Mouse (Mus musculus) embryo, embryonic 10.5 days (tissue): ENCODE measurements at regions not wholly inside any gene's neighbourhood (a gene's known extent, or its start where the extent isn't known, plus 50 kb on each side); places are given as distances from the start of the nearest gene placed in this dataset.

Experiments used
- DNase-seq: peaks from one replicate; pipeline ENCODE4 v3.0.0-alpha.2; 2015; ENCODE audit warnings: low spot score

DNA sequence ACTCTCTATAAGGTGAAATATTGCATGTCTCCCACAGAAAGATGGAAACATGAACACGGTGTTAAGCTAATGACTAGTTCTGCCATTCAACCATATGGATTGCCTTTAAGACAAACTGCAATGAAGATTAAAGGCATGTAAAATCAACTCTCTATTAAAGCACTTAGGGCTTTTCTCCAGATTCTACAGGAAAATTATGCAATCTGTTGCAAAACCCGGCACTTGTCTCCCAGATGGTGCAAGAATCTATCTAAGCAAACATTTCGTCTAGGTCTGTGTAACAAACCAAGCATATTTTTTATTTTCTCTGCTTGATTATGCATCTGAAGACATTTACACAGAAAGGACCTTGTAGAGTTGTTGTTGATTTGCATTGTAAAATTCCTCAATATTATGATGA is 1682.9 kb downstream of the Cdh8 start:
- DNase-seq, result no peak

GRCm38 (mm10) chr8:97722627-97723026 is 1693.6 kb downstream of the Cdh8 start:
- DNase-seq, result no peak

GRCm38 (mm10) chr8:97701706-97702105 is 1714.6 kb downstream of the Cdh8 start:
- DNase-seq, result no peak

DNA sequence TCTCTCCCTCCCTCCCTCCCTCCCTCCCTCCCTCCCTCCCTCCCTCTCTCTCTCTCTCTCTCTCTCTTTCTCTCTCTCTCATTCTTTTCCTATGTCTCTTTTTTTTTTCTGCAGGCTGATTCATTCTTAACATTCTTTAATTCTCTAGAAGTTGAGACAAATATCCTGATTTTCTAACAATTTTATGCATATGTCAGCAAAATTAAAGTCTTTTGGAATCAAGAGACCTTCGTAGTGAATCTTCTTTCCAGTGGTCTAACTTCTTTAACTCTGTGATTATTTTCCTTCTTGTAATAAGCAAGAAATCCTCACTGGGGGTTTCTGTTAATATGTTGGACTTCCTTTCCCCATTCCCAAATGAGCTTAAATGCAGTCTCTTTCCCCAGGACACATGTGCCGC is 1751.9 kb downstream of the Cdh8 start:
- no peak for DNase-seq

DNA sequence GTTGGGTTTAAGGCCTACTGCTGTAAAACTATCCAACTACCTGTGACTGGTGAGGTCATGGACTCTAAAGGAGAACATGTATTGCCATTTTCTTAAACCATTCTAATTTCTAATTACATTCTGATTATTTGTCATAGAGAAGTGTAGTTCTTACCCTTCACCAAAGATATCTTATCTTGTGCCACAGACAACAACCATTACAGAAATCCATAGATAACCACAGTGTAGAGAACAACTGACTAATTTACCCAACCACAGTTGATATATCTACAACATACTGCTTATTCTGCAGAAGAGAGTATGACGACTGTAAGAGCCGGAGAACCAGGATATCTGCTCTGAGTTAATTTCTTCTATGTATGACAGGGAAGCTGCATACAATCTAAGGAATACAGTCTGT is 1754.1 kb downstream of the Cdh8 start:
- no peak for DNase-seq

DNA sequence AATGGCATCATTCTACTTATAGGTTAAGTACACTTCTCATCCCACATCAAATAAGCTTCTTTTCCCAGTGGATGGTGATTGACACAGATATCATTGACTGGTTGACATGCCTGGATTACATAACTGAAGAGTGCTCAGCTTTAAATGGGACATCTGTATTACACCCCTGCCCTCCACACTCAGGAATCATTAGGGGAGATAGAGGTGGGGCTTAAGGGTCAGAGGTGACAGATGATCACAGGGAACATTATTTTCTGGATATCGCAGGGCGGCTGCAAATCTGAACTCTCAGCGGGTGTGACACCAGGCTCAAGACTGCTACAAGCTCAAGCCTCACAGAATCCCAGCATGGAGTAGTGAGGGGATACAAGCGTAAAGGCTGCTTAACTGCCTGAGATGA is 1763.5 kb upstream of the Got2 start:
- DNase-seq, result peak; percentile 7

- no peak for DNase-seq
These were observed 1744.6 kb upstream of the Got2 start for GRCm38 (mm10) chr8:97632980-97633379.
